Mouse (Mus musculus) olfactory bulb, adult 2 months (tissue): ENCODE measurements around the gene Map4k2.

ENCODE experiments used
- CTCF ChIP-seq: fragments of 200-500 bp; IDR thresholded peaks from 2 replicates; pipeline ENCODE4 v1.5.1; 2012; ENCODE audit warnings: low read depth, mild to moderate bottlenecking, low read length, moderate library complexity; ENCODE audit not compliant: insufficient read depth
- POLR2A ChIP-seq: fragments of 200-500 bp; IDR thresholded peaks from 2 replicates; pipeline ENCODE4 v1.6.1; 2012; ENCODE audit warnings: mild to moderate bottlenecking, low read depth, low read length, moderate library complexity; ENCODE audit not compliant: insufficient read depth

- no peak for TF ChIP-seq CTCF
- TF ChIP-seq POLR2A: no peak
These were observed 55.3 kb downstream of the Map4k2 start for GRCm38 (mm10) chr19:6396237-6396636.
